ENCODE assay signal across 9 mouse cellular contexts in genomic region chrX:38771886-38772285, GRCm38 (mm10). TPM values are rescaled to one million over a fixed set of nuclear protein-coding genes. Genes with fewer than 3 reads are reported as not detected.
A peak's percentile ranks its signal among the peaks of the same experiment; 100 is the strongest.
DNase-seq lines count a peak whose midpoint lies in the region; ATAC-seq lines count a peak whose summit lies in the region.
"Had no signal": no experiment of that assay in that cellular context is flagged by ENCODE, and none has a peak within 500 bp of the region (broad histone marks: within the 10 kb centered on the region; RNA-seq: fewer than 3 reads in every experiment).

No protein-coding gene starts in this region.

- H3K9ac ChIP-seq in kidney, embryonic 16.5 days (replicated peaks; ENCODE audit: low read length), result no peak overlapping the region

- no peak overlapping the region for H3K4me3 ChIP-seq in kidney, embryonic 16.5 days (ENCODE audit: low read length)

- ATAC-seq in kidney, embryonic 16.5 days (ENCODE audit: low FRiP score, low TSS enrichment), result no peak
- no peak for ATAC-seq in erythroid progenitor cell, adult 5-6 weeks (replicated peaks; ENCODE audit: low FRiP score, poor library complexity, severe bottlenecking)

- H3K36me3 ChIP-seq in kidney, embryonic 16.5 days (ENCODE audit: insufficient read depth, low read length), result no peaks in the 10 kb centered on the region

- no peaks in the 10 kb centered on the region for H3K4me1 ChIP-seq in kidney, embryonic 16.5 days (ENCODE audit: insufficient read depth, low read length)

- no peak overlapping the region for H3K27ac ChIP-seq in kidney, embryonic 16.5 days (ENCODE audit: low read length)

- no peak overlapping the region for H3K4me2 ChIP-seq in kidney, embryonic 16.5 days (replicated peaks; ENCODE audit: low read depth, low read length)

- WGBS in kidney, embryonic 16.5 days, result 42% methylated on average over 3 of the region's 3 CpGs

- peak; percentile 27 for DNase-seq in kidney, postnatal 10 days
- DNase-seq in R1 (ENCODE audit: low read depth, low spot score), result peak; percentile 12
- peak; percentile 1 for DNase-seq in embryo, embryonic 9.5 days (ENCODE audit: extremely low spot score)
- DNase-seq in left cerebral cortex, postnatal 25 days (ENCODE audit: low spot score in 2 of 2), result peak; percentile 9 to 17
- DNase-seq in ovary, adult 18-20 months (ENCODE audit: low spot score), result no peak
- no peak for DNase-seq in adrenal gland, postnatal 25 days

- intact Hi-C loops in left cerebral cortex, postnatal 25 days (cut with DNase I), result no loop called here

- H3K27me3 ChIP-seq in kidney, embryonic 16.5 days (ENCODE audit: insufficient read depth, low read length), result no peaks in the 10 kb centered on the region

- no peaks in the 10 kb centered on the region for H3K9me3 ChIP-seq in kidney, embryonic 16.5 days (ENCODE audit: low read length)

RNA-seq across cellular contexts. Expression of gene 6030498E09Rik, which starts 0.6 kb away (rescaled TPM):
- polyA plus RNA-seq in kidney, embryonic 16.5 days (2015; fragmentation: Nextera tagmentation; extraction: Ambion mirVana), result not detected in 2 replicates
- not detected for total RNA-seq in left cerebral cortex, postnatal 25 days (2021)
- not detected in 2 replicates for total RNA-seq in erythroid progenitor cell, adult 5-6 weeks (2015; ENCODE audit: low replicate concordance)
- total RNA-seq in erythroid progenitor cell, adult 5-6 weeks (2017; ENCODE audit: low replicate concordance), result not detected in 2 replicates
- not detected in 2 replicates for total RNA-seq in adrenal gland, postnatal 25 days (2021)
- total RNA-seq: neutrophil, adult 5-6 weeks had no signal

Comparison
In these comparisons a context has a peak if more than half of its experiments do, and no peak if none do; other contexts are left out.
1. DNase-seq: peak in kidney, postnatal 10 days (single experiment), R1 (single experiment), embryo, embryonic 9.5 days (single experiment) and left cerebral cortex, postnatal 25 days (2 of 2); none in ovary, adult 18-20 months (single experiment) and adrenal gland, postnatal 25 days (single experiment).